Mouse (Mus musculus) embryonic facial prominence, embryonic 10.5 days (tissue): ENCODE data around the gene Nemp1. TPM values are rescaled to one million over a fixed set of nuclear protein-coding genes. Genes with fewer than 3 reads are reported as not detected.
A peak's percentile ranks its signal among the peaks of the same experiment; 100 is the strongest.

Experiments used
- DNase-seq: peaks from one replicate; pipeline ENCODE4 v3.0.0-alpha.2; 2017; ENCODE audit warnings: low spot score
- H3K27ac ChIP-seq: fragments of 300-500 bp; sonication (generic); replicated peaks from 2 replicates; pipeline ENCODE4 v1.5.1; 2016; ENCODE audit warnings: mild to moderate bottlenecking
- H3K27me3 ChIP-seq: fragments of 300-500 bp; sonication (generic); replicated peaks from 2 replicates; pipeline ENCODE4 v1.6.1; 2016; ENCODE audit warnings: low read depth, mild to moderate bottlenecking; ENCODE audit not compliant: poor library complexity, severe bottlenecking
- H3K36me3 ChIP-seq: fragments of 300-500 bp; sonication (generic); replicated peaks from 2 replicates; pipeline ENCODE4 v1.6.1; 2016; ENCODE audit warnings: mild to moderate bottlenecking, moderate library complexity
- H3K4me1 ChIP-seq: fragments of 300-500 bp; sonication (generic); 2 replicates; pipeline ENCODE4 v1.6.1; 2016
- H3K4me3 ChIP-seq: fragments of 300-500 bp; sonication (generic); 2 replicates; pipeline ENCODE4 v1.5.1; 2016; ENCODE audit warnings: mild to moderate bottlenecking, moderate library complexity
- H3K9me3 ChIP-seq: fragments of 300-500 bp; sonication (generic); 2 replicates; pipeline ENCODE4 v1.6.1; 2016; ENCODE audit warnings: mild to moderate bottlenecking
- WGBS: fragments of 180-500 bp; shearing (Covaris S2); methylation state at CpG from one replicate; pipeline ENCODE4 v1.1.7; 2016; 5-methylcytosine and 5-hydroxymethylcytosine counted together
- polyA plus RNA-seq: library from polyadenylated mRNA; unstranded; fragments of >200 nt; fragmentation: Nextera tagmentation; extraction: Ambion mirVana; gene quantifications from 2 replicates; pipeline ENCODE4 v1.2.1, GENCODE M21; 2016

The Nemp1 gene
- polyA plus RNA-seq, 1 experiment from 2014 or later = 10.0 TPM

DNA sequence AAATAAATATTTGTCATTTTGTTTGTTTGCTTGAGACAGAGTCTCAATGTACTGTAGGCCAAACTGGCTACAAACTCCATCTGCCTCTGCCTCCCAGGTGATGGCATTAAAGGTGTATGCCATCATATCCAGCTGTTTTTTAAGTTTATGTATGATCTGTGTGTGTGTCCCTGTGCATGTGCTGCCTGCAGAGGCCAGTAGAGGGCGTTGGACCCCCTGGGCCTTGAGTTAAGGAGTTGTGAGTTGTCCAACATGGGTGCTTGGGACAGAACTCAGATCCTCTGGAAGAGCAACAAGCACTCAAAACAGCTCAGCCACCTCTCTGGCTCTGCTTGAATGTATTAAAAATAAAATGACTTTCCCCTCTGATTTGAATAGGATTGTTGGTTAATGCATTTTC lies 24.4 kb downstream of the Nemp1 start:
- H3K4me3 ChIP-seq = no peak overlapping the region
- DNase-seq = no peak
- peaks cover 75% of the 10 kb centered on the region for H3K36me3 ChIP-seq
- 29% methylated on average over 1 of the region's 1 CpGs for WGBS
- H3K9me3 ChIP-seq = no peaks in the 10 kb centered on the region
- no peaks in the 10 kb centered on the region for H3K4me1 ChIP-seq
- no peaks in the 10 kb centered on the region for H3K27me3 ChIP-seq
- no peak overlapping the region for H3K27ac ChIP-seq

DNA sequence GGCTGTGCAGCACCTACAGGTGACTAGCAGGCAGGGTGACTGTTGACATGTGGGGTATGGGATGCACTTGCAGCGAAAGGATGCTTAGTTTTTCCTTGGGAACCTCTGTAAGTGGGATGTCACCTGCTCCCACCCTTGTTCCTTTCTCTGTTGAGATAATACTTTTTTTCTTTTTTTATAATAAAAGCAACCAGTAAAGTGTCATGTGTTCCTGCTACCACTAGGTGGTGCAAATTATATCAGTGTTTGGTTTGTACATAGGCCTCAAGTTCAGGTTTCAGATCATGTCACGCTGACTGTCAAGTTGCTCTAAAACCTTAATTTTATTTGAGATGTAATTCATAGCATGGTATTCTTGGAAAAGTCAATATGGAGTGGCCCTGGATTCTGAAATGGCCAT lies 27.9 kb downstream of the Nemp1 start:
- Histone ChIP-seq H3K9me3 (no peaks in the 10 kb centered on the region), H3K4me1 (no peaks in the 10 kb centered on the region), H3K4me3 (no peak overlapping the region), H3K27me3 (no peaks in the 10 kb centered on the region), H3K27ac (no peak overlapping the region), H3K36me3 (peaks cover 95% of the 10 kb centered on the region)
- no peak for DNase-seq
- 64% methylated on average over 2 of the region's 2 CpGs for WGBS

DNA sequence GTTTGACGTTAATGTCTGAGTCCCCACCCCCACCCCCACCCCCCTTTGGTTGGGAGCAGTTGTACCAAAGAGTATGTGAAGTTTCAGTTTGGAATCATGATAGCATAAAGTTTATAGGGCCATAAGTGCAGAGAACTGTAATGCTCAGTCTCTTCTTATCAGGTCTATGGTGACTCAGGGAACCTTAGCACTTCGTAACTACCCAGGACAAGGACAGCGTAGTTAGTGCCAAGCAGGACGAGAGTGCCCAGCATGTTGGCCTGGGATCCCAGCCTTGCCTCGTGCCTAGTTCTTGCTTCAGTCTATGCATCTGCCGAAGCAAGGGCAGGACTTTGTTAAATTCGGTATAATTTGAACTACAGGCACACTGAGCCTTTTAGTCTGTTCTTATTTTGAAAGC lies 29.1 kb downstream of the Nemp1 start:
- H3K27me3 ChIP-seq = no peaks in the 10 kb centered on the region
- no peak overlapping the region for H3K4me3 ChIP-seq
- no peaks in the 10 kb centered on the region for H3K9me3 ChIP-seq
- 93% methylated on average over 7 of the region's 7 CpGs for WGBS
- DNase-seq = no peak
- no peaks in the 10 kb centered on the region for H3K4me1 ChIP-seq
- peaks cover 90% of the 10 kb centered on the region for H3K36me3 ChIP-seq
- H3K27ac ChIP-seq = no peak overlapping the region

DNA sequence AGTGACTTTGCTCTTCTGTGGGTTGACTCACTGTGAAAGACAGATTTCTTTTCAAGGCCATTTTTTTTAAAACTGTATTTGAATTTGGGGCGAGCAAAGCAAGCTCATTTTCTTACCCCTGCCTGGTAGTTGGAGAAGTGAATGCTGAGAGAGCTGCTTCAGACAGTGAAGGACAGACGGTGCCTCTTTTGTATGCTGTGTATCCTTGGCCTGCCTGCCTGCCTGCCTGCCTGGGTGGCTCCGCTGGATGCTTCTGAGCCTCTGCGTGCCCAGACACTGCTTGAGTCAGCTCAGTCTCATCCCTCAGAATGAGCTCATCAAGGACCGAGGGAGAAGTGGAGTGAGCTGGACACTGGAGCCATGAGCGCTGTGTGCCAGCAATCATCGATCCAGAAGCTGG lies 32.3 kb downstream of the Nemp1 start:
- WGBS = 93% methylated on average over 7 of the region's 7 CpGs
- no peaks in the 10 kb centered on the region for H3K9me3 ChIP-seq
- no peak overlapping the region for H3K27ac ChIP-seq
- peaks cover 62% of the 10 kb centered on the region for H3K36me3 ChIP-seq
- H3K27me3 ChIP-seq = no peaks in the 10 kb centered on the region
- no peak overlapping the region for H3K4me3 ChIP-seq
- no peaks in the 10 kb centered on the region for H3K4me1 ChIP-seq
- no peak for DNase-seq

DNA sequence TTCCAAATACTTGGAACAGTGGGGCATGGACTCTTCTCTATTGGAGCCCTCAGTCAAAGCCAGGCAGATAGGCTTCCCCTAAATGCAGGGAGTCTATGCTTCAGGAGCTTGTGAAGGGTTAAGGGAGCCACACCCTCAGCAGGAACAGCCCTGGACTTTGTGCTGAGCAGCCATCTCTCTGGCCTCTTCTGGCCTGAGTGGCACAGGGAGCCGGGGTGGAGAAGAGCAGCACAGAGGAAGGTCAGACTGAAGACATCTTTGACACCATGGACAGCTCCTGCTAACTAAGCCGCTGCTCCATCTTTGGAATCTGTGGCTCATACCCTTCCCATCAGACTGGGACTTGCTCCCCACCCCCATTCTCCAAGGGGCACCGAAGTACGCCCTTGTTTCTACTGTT lies 36.6 kb downstream of the Nemp1 start:
- H3K36me3 ChIP-seq = peaks cover 20% of the 10 kb centered on the region
- H3K27me3 ChIP-seq = no peaks in the 10 kb centered on the region
- H3K27ac ChIP-seq = no peak overlapping the region
- peak; percentile 25 for DNase-seq
- no peak overlapping the region for H3K4me3 ChIP-seq
- WGBS = 47% methylated on average over 4 of the region's 4 CpGs
- H3K4me1 ChIP-seq = 0 out of 2 replicates have a peak, but pooled peaks cover 5% of the 10 kb centered on the region
- H3K9me3 ChIP-seq = no peaks in the 10 kb centered on the region

DNA sequence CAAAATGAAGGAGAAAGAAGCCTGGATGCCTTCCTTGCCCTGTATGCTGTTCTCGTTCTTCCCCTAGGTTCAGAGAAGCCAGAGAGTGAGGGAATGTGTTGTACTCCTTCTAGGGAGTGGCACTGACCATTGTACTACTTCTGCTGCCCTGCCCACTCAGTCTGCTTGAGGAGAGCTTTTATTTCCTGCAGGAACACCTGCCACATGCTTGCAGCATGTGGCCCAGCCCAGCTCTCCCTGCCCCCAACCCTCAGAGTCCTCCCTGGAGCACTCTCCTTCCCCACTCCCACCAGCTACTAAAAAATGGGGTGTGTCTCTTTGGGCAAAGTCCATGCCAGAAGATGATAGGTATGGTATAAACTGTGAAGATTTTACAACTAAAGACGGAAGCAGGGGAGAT lies 37.6 kb downstream of the Nemp1 start:
- no peak for DNase-seq
- Histone ChIP-seq H3K36me3 (peaks cover 10% of the 10 kb centered on the region), H3K4me3 (no peak overlapping the region), H3K9me3 (no peaks in the 10 kb centered on the region), H3K27ac (no peak overlapping the region), H3K27me3 (no peaks in the 10 kb centered on the region), H3K4me1 (0 out of 2 replicates have a peak, but pooled peaks cover 5% of the 10 kb centered on the region)
- WGBS = 70% methylated on average over 2 of the region's 2 CpGs

DNA sequence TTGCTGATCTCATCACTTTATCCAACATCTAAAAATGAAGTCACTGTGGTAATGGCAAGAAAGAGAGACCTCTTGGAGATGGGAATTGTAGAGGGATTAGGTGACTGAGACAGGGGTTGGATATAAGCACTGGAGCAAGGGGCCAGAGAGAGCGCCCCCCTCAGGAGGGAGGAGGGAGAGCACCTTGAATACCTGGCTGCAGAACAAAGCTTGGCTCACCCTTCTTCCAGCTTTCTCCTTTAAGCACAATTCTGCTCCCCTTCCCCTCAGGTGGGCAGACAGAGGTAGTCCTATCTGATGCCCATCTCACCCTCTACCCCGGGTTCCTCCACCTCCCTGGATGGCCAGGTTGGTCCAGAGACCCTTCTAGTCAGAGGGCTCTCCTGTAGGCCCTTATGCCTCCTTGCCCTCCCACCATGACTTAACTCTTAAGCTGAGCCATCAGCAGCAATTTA lies 38.1 kb downstream of the Nemp1 start, which contains the start of gene Myo1a:
Gene Myo1a (plus strand): TSS at position 405 of the 455 bp plus-strand sequence.
- 55% methylated on average over 2 of the region's 2 CpGs for WGBS

DNA sequence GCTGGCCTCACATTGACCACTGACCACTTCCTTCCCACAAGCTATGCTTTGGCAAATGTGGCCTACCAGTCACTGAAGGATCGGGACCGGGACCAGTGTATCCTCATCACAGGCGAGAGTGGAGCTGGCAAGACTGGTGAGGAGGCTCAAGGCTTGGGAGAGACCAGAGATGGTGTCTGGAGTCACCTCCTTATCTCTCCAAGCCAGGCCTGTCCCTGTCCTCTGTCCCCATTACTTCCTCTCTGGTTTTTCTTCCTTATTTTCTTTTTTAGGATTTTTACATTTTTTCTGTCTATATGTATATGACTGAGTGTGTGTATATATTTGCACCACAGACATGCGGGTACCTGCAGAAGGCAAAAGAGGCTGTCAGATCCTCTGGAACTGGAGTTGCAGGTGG lies 39.1 kb downstream of the Nemp1 start:
- H3K9me3 ChIP-seq = no peaks in the 10 kb centered on the region
- WGBS = 91% methylated on average over 4 of the region's 4 CpGs
- H3K27me3 ChIP-seq = no peaks in the 10 kb centered on the region
- H3K4me1 ChIP-seq = 0 out of 2 replicates have a peak, but pooled peaks cover 12% of the 10 kb centered on the region
- no peak for DNase-seq
- H3K27ac ChIP-seq = no peak overlapping the region
- no peaks in the 10 kb centered on the region for H3K36me3 ChIP-seq
- no peak overlapping the region for H3K4me3 ChIP-seq

More for the DNA sequence above, 38.1 kb downstream of the Nemp1 start, which contains the start of gene Myo1a:
- H3K4me3 ChIP-seq = no peak within 1 kb of the TSS
- H3K4me1 ChIP-seq = 0 out of 2 replicates have a peak, but pooled peaks cover 5% of the 10 kb centered on the region
- no peak for DNase-seq
- H3K27me3 ChIP-seq = no peaks in the 10 kb centered on the region
- no peak within 1 kb of the TSS for H3K27ac ChIP-seq
- peaks cover 5% of the 10 kb centered on the region for H3K36me3 ChIP-seq
- no peaks in the 10 kb centered on the region for H3K9me3 ChIP-seq

DNA sequence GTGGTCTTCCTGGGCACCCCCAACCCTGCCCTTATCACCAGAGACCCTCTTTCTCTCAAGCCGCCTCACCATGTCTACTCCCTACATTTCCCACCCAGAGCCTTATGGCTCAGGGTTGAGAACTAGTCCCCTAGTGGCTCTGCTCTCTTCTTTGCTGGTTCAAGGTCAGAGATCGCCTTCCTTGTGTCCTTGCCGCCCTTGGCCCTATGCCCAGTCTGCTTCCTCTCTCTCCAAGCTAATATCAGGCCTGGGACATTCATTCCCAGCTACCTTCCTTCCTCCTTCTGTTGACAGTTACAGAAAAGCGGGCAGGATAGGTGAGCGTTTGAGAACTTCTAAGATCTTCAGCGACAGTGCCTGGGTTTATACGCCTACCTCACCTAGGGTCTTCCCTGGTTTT lies 41.0 kb downstream of the Nemp1 start:
- Histone ChIP-seq H3K9me3 (no peaks in the 10 kb centered on the region), H3K27ac (no peak overlapping the region), H3K4me3 (no peak overlapping the region), H3K27me3 (no peaks in the 10 kb centered on the region), H3K4me1 (peaks cover 16% of the 10 kb centered on the region), H3K36me3 (no peaks in the 10 kb centered on the region)
- DNase-seq = no peak
- WGBS = 91% methylated on average over 7 of the region's 7 CpGs

DNA sequence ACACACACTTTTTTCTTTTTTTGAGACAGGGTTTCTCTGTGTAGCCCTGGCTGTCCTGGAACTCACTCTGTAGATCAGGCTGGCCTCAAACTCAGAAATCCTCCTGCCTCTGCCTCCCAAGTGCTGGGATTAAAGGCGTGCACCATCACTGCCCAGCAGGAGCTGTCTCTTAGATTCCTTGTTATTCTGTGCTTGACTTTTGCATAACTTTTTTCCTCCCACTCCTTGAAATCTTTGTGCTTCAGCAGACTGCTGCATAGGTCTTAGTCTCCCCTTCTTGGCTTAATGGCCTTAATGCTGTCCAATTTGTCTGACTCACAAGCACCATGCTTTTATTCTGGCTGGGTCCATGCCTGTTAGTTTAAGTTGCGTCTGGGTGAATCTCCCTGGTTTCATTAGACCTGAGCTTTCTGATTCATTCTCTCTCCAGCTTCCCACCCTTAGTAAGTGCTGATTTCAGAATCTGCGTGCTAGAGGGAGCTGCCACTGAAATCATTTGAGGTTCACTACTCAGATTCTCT lies 42.2 kb downstream of the Nemp1 start:
- Histone ChIP-seq H3K4me3 (no peak overlapping the region), H3K4me1 (peaks cover 21% of the 10 kb centered on the region), H3K27me3 (no peaks in the 10 kb centered on the region), H3K9me3 (no peaks in the 10 kb centered on the region), H3K27ac (no peak overlapping the region), H3K36me3 (no peaks in the 10 kb centered on the region)
- no peak for DNase-seq
- 86% methylated on average over 3 of the region's 3 CpGs for WGBS

DNA sequence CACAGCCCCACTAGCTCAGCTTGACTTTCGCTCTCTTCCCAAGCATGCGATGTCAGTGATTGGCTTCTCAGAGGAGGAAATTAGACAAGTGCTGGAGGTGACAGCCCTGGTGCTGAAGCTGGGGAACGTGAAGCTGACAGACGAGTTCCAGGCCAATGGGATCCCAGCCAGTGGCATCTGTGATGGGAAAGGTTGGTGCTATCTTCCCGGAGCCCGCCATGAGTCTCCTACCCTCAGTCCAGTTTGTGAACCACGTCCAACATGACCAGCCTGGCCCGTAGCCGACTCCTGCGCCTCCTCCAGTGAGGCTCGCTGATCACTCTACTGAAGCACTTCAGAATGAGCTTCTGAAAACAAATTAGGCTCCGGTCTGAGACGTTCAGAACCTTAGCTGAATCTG lies 43.6 kb downstream of the Nemp1 start:
- no peak for DNase-seq
- Histone ChIP-seq H3K4me3 (no peak overlapping the region), H3K27ac (no peak overlapping the region), H3K4me1 (peaks cover 21% of the 10 kb centered on the region), H3K36me3 (0 out of 2 replicates have a peak, but pooled peaks cover 1% of the 10 kb centered on the region), H3K9me3 (no peaks in the 10 kb centered on the region), H3K27me3 (no peaks in the 10 kb centered on the region)
- WGBS = 79% methylated on average over 13 of the region's 13 CpGs

DNA sequence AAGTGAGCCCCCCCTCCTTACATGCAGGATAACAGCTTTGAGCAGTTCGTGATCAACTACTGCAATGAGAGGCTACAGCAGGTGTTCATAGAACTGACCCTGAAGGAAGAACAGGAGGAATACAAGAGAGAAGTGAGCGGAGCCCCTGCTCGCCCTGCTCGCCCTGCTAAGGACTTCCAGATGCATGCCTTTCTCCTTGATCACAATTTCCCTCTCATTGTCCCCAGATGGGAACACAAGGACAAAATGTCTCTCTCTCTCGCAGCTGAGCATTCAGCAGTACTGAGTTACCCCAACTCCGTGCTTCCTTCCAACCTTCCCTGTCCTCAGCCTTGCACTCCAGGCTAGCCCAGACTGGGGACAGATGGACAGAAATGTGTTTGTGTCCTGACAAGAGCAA lies 46.0 kb downstream of the Nemp1 start:
- Histone ChIP-seq H3K9me3 (no peaks in the 10 kb centered on the region), H3K27me3 (no peaks in the 10 kb centered on the region), H3K36me3 (0 out of 2 replicates have a peak, but pooled peaks cover 6% of the 10 kb centered on the region), H3K27ac (no peak overlapping the region), H3K4me3 (no peak overlapping the region), H3K4me1 (peaks cover 20% of the 10 kb centered on the region)
- 57% methylated on average over 6 of the region's 6 CpGs for WGBS
- peak; percentile 35 for DNase-seq

DNA sequence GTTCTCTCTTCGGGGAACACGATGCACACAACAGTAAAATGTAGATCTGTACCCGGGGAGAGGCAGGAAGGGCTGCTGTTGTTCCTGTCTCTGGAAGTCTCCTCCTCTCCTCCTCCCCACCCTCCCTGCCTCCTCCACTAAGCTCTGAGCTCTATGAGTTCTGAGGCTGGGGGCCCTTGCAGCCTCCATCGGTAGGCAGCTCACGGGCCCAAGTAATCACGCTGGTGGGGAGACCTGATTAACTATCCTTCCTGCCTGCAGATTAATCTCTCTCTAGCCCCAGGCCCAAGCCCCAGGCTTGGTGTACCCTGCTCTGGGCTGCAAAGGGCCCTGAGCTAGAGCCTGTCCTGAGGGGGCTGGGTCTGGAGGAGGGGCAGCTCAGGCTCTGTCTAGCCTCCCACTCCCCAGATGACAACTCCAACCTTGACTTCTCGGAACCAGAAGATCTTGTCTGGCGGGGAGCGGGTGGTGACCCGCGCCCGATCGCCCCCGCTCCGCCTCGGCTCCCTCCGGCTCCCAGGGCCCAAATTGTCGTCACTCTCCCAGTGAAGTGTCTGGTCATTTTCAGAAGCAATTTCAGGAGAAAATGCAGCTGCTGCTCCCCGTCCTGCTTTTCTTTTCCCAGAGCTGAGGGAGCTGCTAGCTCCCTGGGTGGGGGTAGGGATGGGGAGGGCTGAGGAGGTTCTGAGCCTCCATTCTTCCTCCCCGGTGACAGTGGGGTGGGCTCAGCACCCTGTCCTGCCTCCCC lies 55.1 kb downstream of the Nemp1 start:
- Histone ChIP-seq H3K4me1 (peaks cover 50% of the 10 kb centered on the region), H3K9me3 (no peaks in the 10 kb centered on the region), H3K4me3 (peak overlapping the region; percentile 39), H3K27ac (peak overlapping the region; percentile 41), H3K27me3 (peaks cover 66% of the 10 kb centered on the region), H3K36me3 (no peaks in the 10 kb centered on the region)
- WGBS = 9% methylated on average over 20 of the region's 20 CpGs
- DNase-seq = peak; percentile 24
